Mouse (Mus musculus) urinary bladder, postnatal 4 days (tissue): ENCODE measurements around the gene Trp73.

Experiments used
- DNase-seq, 2 experiments: peaks; one replicate each; pipeline ENCODE4 v3.0.0; 2021 to 2022; ENCODE audit warnings: low spot score in 2 of 2

Gene Trp73

DNA sequence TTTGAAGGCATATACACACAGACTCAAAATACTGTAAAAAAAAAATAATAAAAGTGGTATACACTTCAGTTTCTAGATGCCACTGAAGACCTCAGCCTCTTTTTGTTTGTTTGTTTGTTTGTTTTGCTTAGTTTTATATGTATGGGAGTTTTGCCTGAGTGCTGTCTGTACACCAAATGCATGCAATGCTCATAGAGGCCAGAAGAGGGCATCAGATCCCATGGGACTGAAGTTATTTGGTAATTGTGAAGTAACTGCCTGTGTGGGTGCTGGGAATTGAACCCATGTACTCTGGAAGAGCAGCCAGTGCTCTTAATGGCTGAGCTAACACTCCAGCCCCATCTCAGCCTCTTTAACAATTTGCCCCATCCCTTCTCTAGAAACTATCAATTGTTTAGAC, 111.4 kb downstream of the Trp73 start:
- no peak for DNase-seq

GRCm38 (mm10) chr4:154028066-154028465, 111.9 kb downstream of the Trp73 start:
- no peak for DNase-seq

DNA sequence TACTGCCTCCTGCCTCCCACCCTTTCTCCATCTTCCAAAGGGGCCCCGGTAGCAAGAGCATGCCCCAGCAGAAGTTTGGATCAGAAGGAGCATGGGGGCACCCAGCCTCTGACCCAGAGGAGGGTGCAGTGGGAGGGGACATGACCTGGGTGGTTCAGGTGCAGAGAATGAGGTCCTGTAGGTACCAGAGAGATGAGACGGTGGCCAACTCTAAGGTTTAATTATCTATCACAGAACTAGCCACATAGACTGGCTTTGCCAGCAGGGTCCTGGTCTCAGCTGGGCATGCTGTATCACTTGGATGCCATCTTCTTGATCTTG, 113.6 kb downstream of the Trp73 start:
- DNase-seq = no peak

- DNase-seq = peak; percentile 79 to 81
Observed at GRCm38 (mm10) chr4:154025641-154026440, 114.2 kb downstream of the Trp73 start, which contains the start of gene Smim1. Gene Smim1, minus strand, starts transcription at chr4:154026230.

- DNase-seq = no peak
Observed at GRCm38 (mm10) chr4:154024729-154025521, 115.1 kb downstream of the Trp73 start.

- DNase-seq = peak in 1 of 2 experiments; percentile 53
Observed at GRCm38 (mm10) chr4:154023754-154024601, 116.0 kb downstream of the Trp73 start.

GRCm38 (mm10) chr4:154022844-154023243, 117.2 kb downstream of the Trp73 start:
- no peak for DNase-seq

DNA sequence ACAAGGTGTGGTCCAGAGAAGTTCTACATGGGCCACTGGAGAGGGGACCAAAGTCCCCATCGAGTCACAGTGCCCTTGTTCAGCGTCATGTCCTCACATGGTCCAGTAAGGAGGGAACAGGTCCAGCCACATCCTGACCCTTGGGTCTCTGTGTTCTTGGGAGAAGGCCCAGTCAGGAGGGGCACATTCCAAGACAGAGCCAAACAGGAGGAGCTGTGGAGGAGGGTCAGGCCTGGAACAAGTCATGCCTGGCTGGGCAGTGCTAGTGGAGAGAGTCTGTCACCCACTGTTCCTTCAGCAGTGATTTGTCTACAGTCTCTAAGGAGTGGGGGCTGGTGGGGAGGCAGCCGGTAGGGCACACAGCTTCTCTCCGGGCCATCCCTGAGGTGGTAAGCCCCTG, 117.6 kb downstream of the Trp73 start:
- DNase-seq = peak in 1 of 2 experiments; percentile 72

DNA sequence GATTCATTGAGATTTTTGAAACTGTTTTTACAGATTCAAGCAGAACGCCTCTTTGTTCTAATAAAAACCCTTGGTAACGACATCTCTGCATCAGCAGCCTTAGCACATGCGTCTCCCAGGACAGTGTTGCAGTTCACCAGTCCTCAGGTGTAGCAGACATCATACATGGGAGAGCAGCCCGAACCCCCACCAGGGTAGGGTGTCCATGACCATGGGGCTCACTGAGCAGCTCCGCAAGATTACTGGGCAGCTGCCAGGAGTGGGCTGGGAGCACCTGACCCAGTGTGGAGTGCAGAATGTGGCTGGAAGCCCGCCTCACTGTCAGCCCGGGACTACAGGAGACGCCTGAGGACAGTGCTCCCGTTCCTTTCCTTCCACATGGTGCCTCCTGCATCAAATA, 118.6 kb downstream of the Trp73 start:
- DNase-seq = no peak

DNA sequence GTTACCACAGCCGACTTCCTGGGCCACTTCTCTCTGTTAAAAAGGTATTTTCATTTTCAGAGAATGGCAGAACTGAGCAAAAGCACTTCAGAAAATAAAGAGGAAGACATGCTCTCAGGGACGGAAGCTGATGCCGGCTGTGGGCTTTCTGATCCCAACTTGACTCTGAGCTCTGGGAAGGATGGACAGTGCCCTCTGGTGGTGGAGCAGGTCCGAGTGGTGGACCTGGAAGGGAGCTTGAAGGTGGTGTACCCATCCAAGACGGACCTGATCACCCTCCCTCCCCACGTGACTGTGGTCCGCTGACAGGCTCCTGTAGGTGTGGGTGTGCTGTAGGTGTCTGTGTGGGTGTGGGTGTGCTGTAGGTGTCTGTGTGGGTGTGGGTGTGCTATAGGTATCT, 120.4 kb downstream of the Trp73 start:
- no peak for DNase-seq

GRCm38 (mm10) chr4:154015476-154015875, 124.5 kb downstream of the Trp73 start:
- DNase-seq = no peak

DNA sequence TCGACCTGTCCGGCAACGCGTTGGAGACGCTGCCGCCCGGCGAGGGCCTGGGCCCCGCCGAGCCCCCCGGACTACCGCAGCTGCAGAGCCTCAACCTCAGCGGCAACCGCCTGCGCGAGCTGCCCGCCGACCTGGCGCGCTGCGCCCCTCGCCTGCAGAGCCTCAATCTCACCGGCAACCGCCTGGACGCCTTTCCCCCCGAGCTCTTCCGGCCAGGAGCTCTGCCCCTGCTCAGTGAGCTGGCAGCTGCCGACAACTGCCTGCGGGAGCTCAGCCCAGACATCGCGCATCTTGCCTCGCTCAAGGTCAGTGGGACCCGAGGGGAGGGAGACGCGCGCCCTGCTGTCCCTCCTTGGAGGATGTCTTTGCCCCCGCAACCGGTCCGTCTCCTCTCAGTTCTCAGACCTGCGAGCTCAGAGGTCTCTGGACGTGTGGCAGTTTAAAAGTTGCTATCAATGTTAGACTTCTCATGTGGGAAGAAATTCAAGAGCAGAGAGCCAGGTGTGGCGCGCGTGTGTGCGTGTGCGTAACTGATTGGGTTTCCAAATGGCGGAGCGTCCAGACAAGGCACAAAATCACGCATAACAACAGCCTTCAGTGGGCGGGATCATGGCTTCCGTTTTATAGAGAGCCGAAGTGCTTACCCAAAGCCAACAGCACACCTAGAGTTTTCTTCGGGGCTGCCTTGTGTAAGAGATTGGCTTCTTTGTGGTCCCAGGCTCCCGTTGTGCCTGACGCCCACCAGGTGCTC, 127.7 kb downstream of the Trp73 start:
- DNase-seq = no peak

GRCm38 (mm10) chr4:154011646-154012089, 128.3 kb downstream of the Trp73 start, which contains the start of gene Lrrc47:
Gene Lrrc47, plus strand, starts transcription at chr4:154011731.
- peak; percentile 77 to 81 for DNase-seq

DNA sequence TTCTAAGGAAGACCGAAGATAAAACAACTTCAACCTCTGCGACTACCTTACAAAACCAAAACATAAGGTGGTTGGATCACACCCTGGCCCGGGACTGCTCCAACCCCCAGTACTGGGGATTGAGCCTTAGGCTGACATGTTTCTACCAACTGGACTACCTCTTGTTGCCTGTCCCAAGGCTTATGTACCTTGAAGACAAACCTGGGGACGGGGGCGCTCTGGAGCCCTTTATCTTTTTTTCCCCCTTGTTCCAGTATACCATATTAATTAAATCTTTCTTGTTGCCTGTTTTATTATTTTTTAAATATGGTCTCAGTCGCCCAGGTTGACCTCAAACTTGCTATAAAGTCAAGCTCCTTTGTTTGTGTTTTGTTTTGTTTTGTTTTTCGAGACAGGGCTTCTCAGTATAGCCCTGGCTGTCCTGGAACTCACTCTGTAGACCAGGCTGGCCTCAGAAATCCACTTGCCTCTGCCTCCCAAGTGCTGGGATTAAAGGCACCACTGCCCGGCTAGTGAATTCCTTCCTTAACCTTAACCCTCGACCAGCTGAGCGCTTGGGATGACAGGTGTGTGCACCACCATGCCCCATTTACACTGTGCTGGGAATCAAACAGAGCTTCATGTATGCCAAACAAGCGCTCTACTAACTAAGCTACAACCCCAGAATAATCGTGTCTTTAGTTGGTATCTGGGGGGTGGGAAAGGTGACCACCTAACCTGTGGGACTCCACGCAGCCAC, 128.9 kb downstream of the Trp73 start:
- DNase-seq = no peak

DNA sequence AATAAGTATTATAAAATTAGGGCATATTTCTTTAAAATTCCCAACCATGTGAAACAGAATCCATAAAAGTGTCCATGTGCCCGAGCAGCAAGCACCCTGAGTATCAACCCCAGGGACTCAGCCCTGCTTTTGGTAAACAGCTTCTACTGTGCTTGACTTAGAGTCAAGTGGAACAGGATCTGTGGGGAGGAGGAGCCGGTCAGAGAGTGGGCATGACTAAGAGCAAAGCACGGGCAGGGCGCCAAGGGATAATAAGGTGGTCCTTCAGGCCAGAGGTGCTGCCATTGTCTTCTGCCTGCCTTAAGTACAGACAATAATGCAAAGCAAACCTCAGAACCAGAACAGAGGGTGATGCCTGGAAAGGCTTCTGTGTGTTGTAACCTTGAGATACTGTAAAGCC, 132.2 kb downstream of the Trp73 start:
- DNase-seq = no peak

GRCm38 (mm10) chr4:154006264-154006663, 133.7 kb downstream of the Trp73 start:
- DNase-seq = no peak
